Mouse (Mus musculus) left cerebral cortex, postnatal 14 days (tissue): ENCODE results near the gene Cntn6. TPM values are rescaled to one million over a fixed set of nuclear protein-coding genes. Genes with fewer than 3 reads are reported as not detected.
A peak's percentile ranks its signal among the peaks of the same experiment; 100 is the strongest.

Source experiments
- DNase-seq, 2 experiments: peaks; one replicate each; pipeline ENCODE4 v3.0.0; 2021 to 2022; ENCODE audit warnings: low spot score in 2 of 2, mixed read lengths in 1 of 2
- intact Hi-C: fragments of 180-260 bp; cut with DNase I; formaldehyde crosslinking; loops from one replicate; pipeline ENCODE4 v1.15.1; 2025
- total RNA-seq, 2 experiments: library from RNA; stranded (reverse); gene quantifications; 2 replicates each; pipeline ENCODE4 v1.2.3; 2021

Gene Cntn6
- total RNA-seq, 2 experiments from 2014 or later = 33.8 to 37.6 TPM

GRCm38 (mm10) chr6:104728571-104728970, 236.0 kb downstream of the Cntn6 start:
- DNase-seq = no peak
- intact Hi-C loops = no loop called here

GRCm38 (mm10) chr6:104734256-104734655, 241.7 kb downstream of the Cntn6 start:
- DNase-seq = no peak
- intact Hi-C loops = no loop called here

- intact Hi-C loops = no loop called here
- no peak for DNase-seq
These were observed 246.4 kb downstream of the Cntn6 start for GRCm38 (mm10) chr6:104738999-104739398.

- intact Hi-C loops = no loop called here
- DNase-seq = no peak
These were observed 265.5 kb downstream of the Cntn6 start for GRCm38 (mm10) chr6:104758125-104758524.

- DNase-seq = no peak
- intact Hi-C loops = loop anchor here (10.0 kb wide), 1 partner anchor 266 kb away; the partner anchor contains the start of gene Cntn6
These were observed 268.6 kb downstream of the Cntn6 start for GRCm38 (mm10) chr6:104761226-104761625.

GRCm38 (mm10) chr6:104783891-104784290, 291.3 kb downstream of the Cntn6 start:
- DNase-seq = no peak
- intact Hi-C loops = no loop called here

- intact Hi-C loops = no loop called here
- no peak for DNase-seq
These were observed 294.9 kb downstream of the Cntn6 start for GRCm38 (mm10) chr6:104787502-104787901.

GRCm38 (mm10) chr6:104808526-104808925, 315.9 kb downstream of the Cntn6 start:
- intact Hi-C loops = no loop called here
- DNase-seq = peak; percentile 12 to 17

- no peak for DNase-seq
- intact Hi-C loops = no loop called here
These were observed 323.0 kb downstream of the Cntn6 start for GRCm38 (mm10) chr6:104815610-104816009.

- intact Hi-C loops = no loop called here
- DNase-seq = no peak
These were observed 387.1 kb downstream of the Cntn6 start for GRCm38 (mm10) chr6:104879711-104880110.

GRCm38 (mm10) chr6:104884021-104884420, 391.4 kb downstream of the Cntn6 start:
- intact Hi-C loops = no loop called here
- no peak for DNase-seq

GRCm38 (mm10) chr6:104885829-104886228, 393.2 kb downstream of the Cntn6 start:
- intact Hi-C loops = no loop called here
- DNase-seq = peak; percentile 2 to 6

- DNase-seq = no peak
- intact Hi-C loops = no loop called here
These were observed 398.5 kb downstream of the Cntn6 start for GRCm38 (mm10) chr6:104891071-104891470.
